Mouse (Mus musculus) C2C12 (cell line): ENCODE measurements at regions not wholly inside any gene's neighbourhood (a gene's known extent, or its start where the extent isn't known, plus 50 kb on each side); places are given as distances from the start of the nearest gene placed in this dataset.

Source experiments
- H3K27me3 ChIP-seq: one replicate; pipeline ENCODE4 v1.6.1; 2011; ENCODE audit not compliant: control insufficient read depth, insufficient read depth, insufficient read length
- H3K36me3 ChIP-seq: one replicate; pipeline ENCODE4 v1.6.1; 2011; ENCODE audit not compliant: control insufficient read depth, insufficient read depth
- H3K4me3 ChIP-seq: one replicate; pipeline ENCODE4 v1.5.1; 2011; ENCODE audit warnings: mild to moderate bottlenecking, control low read depth; ENCODE audit not compliant: poor library complexity, insufficient read depth, severe bottlenecking
- H3K79me2 ChIP-seq: one replicate; pipeline ENCODE4 v1.6.1; 2011; ENCODE audit not compliant: control insufficient read depth, insufficient read depth
- H3K79me3 ChIP-seq: one replicate; pipeline ENCODE4 v1.6.1; 2011; ENCODE audit warnings: low read depth, control low read depth
- H3ac ChIP-seq: one replicate; pipeline ENCODE3; 2011; ENCODE audit warnings: low read depth; ENCODE audit not compliant: control insufficient read depth, insufficient read length
- CEBPB ChIP-seq: IDR thresholded peaks from one replicate; pipeline ENCODE4 v1.6.1; 2011; ENCODE audit warnings: low read depth, mild to moderate bottlenecking, control low read depth, moderate library complexity
- CTCF ChIP-seq: IDR thresholded peaks from one replicate; pipeline ENCODE4 v1.5.1; 2011; ENCODE audit not compliant: control insufficient read depth, insufficient read depth, insufficient read length
- FOSL1 ChIP-seq: IDR thresholded peaks from one replicate; pipeline ENCODE4 v1.8.0; 2011; ENCODE audit warnings: mild to moderate bottlenecking, low read length; ENCODE audit not compliant: poor library complexity, insufficient read depth, severe bottlenecking
- MAX ChIP-seq: IDR thresholded peaks from one replicate; pipeline ENCODE4 v1.6.1; 2011; ENCODE audit warnings: mild to moderate bottlenecking, control low read depth
- MYOD1 ChIP-seq: IDR thresholded peaks from one replicate; pipeline ENCODE4 v1.6.1; 2011; ENCODE audit warnings: low read depth; ENCODE audit not compliant: control insufficient read depth, insufficient read length
- MYOG ChIP-seq: IDR thresholded peaks from one replicate; pipeline ENCODE4 v1.6.1; 2011; ENCODE audit not compliant: control insufficient read depth, insufficient read length; ENCODE audit errors: extremely low read depth
- USF1 ChIP-seq: IDR thresholded peaks from one replicate; pipeline ENCODE4 v1.6.1; 2011; ENCODE audit warnings: low read depth, mild to moderate bottlenecking, control low read depth, moderate library complexity

DNA sequence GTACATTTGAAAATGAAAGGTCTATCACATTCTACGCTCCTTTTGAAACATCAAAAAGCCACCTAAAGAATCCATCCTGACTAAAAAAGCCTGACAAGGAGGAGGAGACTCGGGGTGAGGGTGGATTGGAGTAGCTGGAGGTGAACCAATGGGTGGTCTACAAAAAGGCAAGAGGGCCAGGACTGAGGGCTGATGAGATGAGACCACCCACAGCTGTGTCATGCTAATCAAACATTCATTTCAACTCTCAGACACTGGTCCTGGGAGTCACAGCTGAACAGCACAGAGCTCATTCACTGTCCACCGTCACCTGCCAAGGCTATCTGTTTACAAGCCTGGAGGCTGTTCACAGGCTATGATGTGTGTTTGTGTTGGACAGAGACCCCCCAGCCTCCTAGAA is 244.3 kb upstream of the Slc7a11 start:
- Histone ChIP-seq H3K27me3 (no peaks in the 10 kb centered on the region), H3ac (no peak overlapping the region), H3K79me3 (no peaks in the 10 kb centered on the region), H3K79me2 (no peaks in the 10 kb centered on the region), H3K4me3 (no peak overlapping the region), H3K36me3 (no peaks in the 10 kb centered on the region)
- TF ChIP-seq CEBPB (no peak), MYOD1 (no peak), FOSL1 (no peak), USF1 (no peak)

DNA sequence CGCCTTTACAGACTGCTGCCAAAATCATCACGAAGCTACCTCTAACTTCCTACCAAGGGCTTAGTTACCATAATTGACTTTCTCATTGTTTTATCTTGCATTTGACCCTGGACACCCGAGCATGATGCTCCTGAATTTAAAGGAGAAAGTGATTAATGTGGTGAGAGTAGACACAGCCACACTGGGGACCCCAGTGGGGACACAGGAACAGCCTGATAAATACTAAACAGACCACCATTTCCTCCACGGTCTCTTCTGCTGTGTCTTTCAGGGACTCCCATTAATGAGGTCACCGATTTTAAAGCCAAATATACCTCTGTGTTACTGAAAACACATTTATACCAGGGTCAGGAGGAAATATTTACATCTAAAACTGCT is 235.2 kb upstream of the Slc7a11 start:
- no peaks in the 10 kb centered on the region for H3K79me2 ChIP-seq
- H3K36me3 ChIP-seq, result no peaks in the 10 kb centered on the region
- H3K27me3 ChIP-seq, result no peaks in the 10 kb centered on the region
- no peaks in the 10 kb centered on the region for H3K79me3 ChIP-seq
- H3K4me3 ChIP-seq, result no peak overlapping the region
- TF ChIP-seq CTCF, result no peak
- no peak for TF ChIP-seq FOSL1
- no peak for TF ChIP-seq CEBPB
- TF ChIP-seq MAX, result no peak
- TF ChIP-seq MYOG, result no peak
- no peak for TF ChIP-seq MYOD1
- TF ChIP-seq USF1, result no peak
- H3ac ChIP-seq, result no peak overlapping the region

DNA sequence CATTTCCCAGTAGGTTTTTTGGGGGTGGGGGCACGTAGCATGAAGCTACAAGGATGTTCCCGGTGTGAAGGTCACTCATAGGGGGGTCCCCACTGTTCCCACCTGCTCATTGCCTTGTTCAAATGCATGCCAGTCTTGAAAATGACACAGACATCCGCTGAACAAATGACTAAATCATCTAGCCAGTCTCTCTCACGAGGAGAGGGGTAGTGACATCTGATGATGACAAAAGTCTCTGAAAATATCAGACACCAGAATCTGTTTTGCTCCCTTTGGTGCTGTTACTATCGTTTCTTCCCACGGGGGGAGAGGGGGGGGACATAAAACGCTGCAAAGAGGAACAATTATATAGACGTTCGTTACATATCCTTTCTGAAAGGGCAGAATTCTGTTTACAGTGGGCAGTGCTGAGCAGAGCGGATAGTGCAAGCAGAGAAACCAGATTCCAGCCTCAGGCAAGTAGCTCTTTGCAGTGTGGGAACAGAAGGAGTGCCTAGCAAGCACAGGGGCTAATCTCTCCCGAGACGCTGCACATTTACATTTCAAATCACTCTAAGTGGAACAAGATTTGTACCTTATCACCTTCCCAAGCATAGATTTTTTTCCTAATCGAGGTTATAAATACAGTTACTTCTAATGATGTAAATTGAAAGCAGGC is 234.7 kb upstream of the Slc7a11 start:
- no peak for TF ChIP-seq MYOD1
- TF ChIP-seq USF1, result no peak
- no peak for TF ChIP-seq MAX
- no peak for TF ChIP-seq CTCF
- no peak for TF ChIP-seq FOSL1
- no peak for TF ChIP-seq MYOG
- no peak for TF ChIP-seq CEBPB
- H3K27me3 ChIP-seq, result no peaks in the 10 kb centered on the region
- no peak overlapping the region for H3K4me3 ChIP-seq
- H3K79me3 ChIP-seq, result no peaks in the 10 kb centered on the region
- no peak overlapping the region for H3ac ChIP-seq
- H3K36me3 ChIP-seq, result no peaks in the 10 kb centered on the region
- H3K79me2 ChIP-seq, result no peaks in the 10 kb centered on the region

DNA sequence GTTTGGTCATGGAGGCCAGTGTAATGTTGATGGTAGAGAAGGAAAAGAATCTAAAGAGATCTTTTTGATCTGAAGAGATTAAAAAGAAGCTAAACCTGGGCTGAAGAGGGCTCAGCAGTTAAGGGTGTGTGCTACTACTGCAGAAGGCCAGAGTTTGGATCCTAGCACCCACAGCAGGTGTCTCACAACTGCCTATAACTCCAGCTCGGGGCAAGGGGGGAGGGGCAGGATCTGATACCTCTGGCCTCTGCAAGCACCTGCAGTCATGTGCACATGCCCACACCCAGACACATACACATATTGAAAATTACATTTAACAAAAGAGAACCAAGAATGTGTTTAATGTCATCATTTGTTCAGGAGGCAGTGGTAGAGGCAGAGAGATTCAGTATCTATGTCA is 232.4 kb upstream of the Slc7a11 start:
- no peak for TF ChIP-seq MYOD1
- TF ChIP-seq CTCF, result no peak
- no peak for TF ChIP-seq MYOG
- TF ChIP-seq FOSL1, result no peak
- no peak for TF ChIP-seq CEBPB
- no peak for TF ChIP-seq USF1
- TF ChIP-seq MAX, result no peak

DNA sequence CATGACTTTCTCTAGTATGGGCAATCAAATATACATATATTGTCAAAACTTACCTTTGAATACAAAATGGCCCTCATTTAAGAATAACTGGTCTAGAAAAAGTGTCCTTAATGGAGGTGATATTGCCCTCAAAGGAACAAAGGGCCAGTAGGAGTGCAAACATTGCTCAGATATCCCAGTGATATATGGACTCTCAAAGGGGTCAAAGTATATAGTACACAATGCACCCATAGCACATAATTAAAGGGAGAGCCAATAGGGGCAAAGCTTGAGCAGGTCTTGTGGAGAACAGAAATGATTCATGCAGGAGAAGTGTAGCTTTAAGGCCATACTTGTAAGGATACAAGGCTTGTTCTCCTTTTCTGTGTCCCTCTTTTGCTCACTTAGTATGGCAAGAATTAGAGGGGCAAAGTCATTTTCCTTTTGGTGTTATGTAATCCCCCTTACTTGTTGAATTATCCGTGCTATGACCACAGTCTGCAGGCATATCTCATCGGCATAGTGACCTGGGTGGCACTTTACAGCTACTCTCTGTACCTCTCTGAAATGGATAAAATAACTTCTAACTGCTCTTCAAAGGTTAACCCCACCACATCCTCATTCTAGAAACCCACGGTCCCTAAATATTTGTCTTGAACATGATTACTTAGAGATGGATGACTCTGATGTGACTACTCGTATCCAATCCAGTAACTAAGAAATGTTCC is 231.6 kb upstream of the Slc7a11 start:
- H3K79me2 ChIP-seq, result no peaks in the 10 kb centered on the region
- H3K27me3 ChIP-seq, result no peaks in the 10 kb centered on the region
- TF ChIP-seq CEBPB (no peak), MYOG (no peak), MAX (no peak), USF1 (no peak), FOSL1 (no peak), CTCF (no peak), MYOD1 (no peak)
- H3K4me3 ChIP-seq, result no peak overlapping the region
- no peaks in the 10 kb centered on the region for H3K36me3 ChIP-seq
- no peak overlapping the region for H3ac ChIP-seq
- no peaks in the 10 kb centered on the region for H3K79me3 ChIP-seq

More for the DNA sequence above, 232.4 kb upstream of the Slc7a11 start:
- no peaks in the 10 kb centered on the region for H3K27me3 ChIP-seq
- no peaks in the 10 kb centered on the region for H3K79me3 ChIP-seq
- no peak overlapping the region for H3ac ChIP-seq
- no peak overlapping the region for H3K4me3 ChIP-seq
- H3K79me2 ChIP-seq, result no peaks in the 10 kb centered on the region
- H3K36me3 ChIP-seq, result no peaks in the 10 kb centered on the region

DNA sequence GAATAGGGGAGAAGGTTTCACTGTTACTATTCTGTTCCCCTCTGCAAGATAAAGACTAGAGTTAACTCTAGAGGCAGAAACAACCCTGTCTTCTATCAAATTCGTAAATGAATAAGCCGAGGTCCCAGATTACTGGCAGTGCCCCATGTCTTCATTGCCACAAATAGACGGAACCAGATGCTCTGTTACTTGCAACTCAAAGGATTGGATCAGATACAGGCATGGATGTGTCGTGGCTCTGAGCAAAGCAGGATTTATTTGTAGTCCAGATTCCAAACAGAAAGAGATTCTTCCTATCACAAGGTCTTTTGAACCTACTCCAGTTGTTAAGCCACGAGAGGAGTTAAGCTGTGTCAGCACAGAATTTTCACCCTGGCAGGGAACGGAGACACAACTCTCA is 221.9 kb upstream of the Slc7a11 start:
- H3K27me3 ChIP-seq, result no peaks in the 10 kb centered on the region
- H3K4me3 ChIP-seq, result no peak overlapping the region
- TF ChIP-seq CTCF (no peak), CEBPB (no peak), FOSL1 (no peak), USF1 (no peak), MYOG (no peak), MAX (no peak), MYOD1 (no peak)
- no peaks in the 10 kb centered on the region for H3K36me3 ChIP-seq
- H3K79me2 ChIP-seq, result no peaks in the 10 kb centered on the region
- no peaks in the 10 kb centered on the region for H3K79me3 ChIP-seq
- H3ac ChIP-seq, result no peak overlapping the region
